Mouse (Mus musculus) ES-E14 (cell line): Measurements from ENCODE around the gene Nup93.

Source experiments
- HCFC1 ChIP-seq: IDR thresholded peaks from 2 replicates; pipeline ENCODE4 v1.6.1; 2012; ENCODE audit warnings: low read length, inconsistent platforms, borderline replicate concordance; ENCODE audit not compliant: insufficient read depth
- MAFK ChIP-seq: IDR thresholded peaks from 2 replicates; pipeline ENCODE4 v1.6.1; 2014; ENCODE audit warnings: mild to moderate bottlenecking, low read depth, low read length, inconsistent platforms; ENCODE audit not compliant: insufficient read depth
- ZNF384 ChIP-seq: IDR thresholded peaks from 2 replicates; pipeline ENCODE4 v1.6.1; 2012; ENCODE audit warnings: low read depth, low read length, inconsistent platforms

DNA sequence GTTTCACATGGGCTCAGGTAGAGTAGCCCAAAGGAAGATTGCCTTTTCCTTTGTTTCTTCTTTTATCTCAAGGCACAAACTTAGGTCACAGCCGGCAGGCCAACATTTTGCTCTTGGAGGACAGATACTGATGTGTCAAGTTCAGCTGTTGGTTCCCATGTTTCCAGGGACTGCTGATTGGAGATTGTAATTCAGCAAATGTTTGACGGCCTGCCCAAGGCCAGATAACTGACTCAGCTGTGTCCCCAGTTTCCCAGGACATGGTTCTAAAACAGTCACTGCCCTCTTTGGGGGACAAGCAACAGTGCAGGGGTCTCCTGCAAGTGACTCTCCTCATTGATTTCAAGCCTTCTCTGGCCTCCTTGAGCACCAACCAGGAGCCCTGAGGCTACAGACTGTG is 105.7 kb downstream of the Nup93 start:
- TF ChIP-seq HCFC1 (no peak), MAFK (no peak), ZNF384 (no peak)
